Mouse (Mus musculus) thymus, adult 2 months (tissue): ENCODE results near the gene Selenoh. TPM values are rescaled to one million over a fixed set of nuclear protein-coding genes. Genes with fewer than 3 reads are reported as not detected.

ENCODE experiments used
- DNase-seq: peaks from one replicate; pipeline ENCODE4 v3.0.0; 2021
- H3K27ac ChIP-seq: fragments of 200-500 bp; 2 replicates; pipeline ENCODE4 v1.5.1; 2012; ENCODE audit warnings: low read length, control low read depth; ENCODE audit not compliant: control insufficient read depth, insufficient read depth
- H3K27me3 ChIP-seq: fragments of 200-500 bp; 2 replicates; pipeline ENCODE4 v1.6.1; 2012; ENCODE audit warnings: mild to moderate bottlenecking, low read length, moderate library complexity, mixed read lengths; ENCODE audit not compliant: control insufficient read depth, insufficient read depth
- H3K36me3 ChIP-seq: fragments of 200-500 bp; 2 replicates; pipeline ENCODE4 v1.6.1; 2012; ENCODE audit warnings: mild to moderate bottlenecking, low read length, moderate library complexity; ENCODE audit not compliant: control insufficient read depth, insufficient read depth
- H3K4me1 ChIP-seq: fragments of 200-500 bp; replicated peaks from 2 replicates; pipeline ENCODE4 v1.6.1; 2012; ENCODE audit warnings: low read length; ENCODE audit not compliant: control insufficient read depth, insufficient read depth
- H3K4me3 ChIP-seq: fragments of 200-500 bp; 2 replicates; pipeline ENCODE4 v1.5.1; 2012; ENCODE audit warnings: mild to moderate bottlenecking, low read length, control low read depth, moderate library complexity; ENCODE audit not compliant: control insufficient read depth, insufficient read depth
- CTCF ChIP-seq: fragments of 200-500 bp; IDR thresholded peaks from 2 replicates; pipeline ENCODE4 v1.5.1; 2012; ENCODE audit warnings: mild to moderate bottlenecking, control low read depth, low read length, moderate library complexity, borderline replicate concordance; ENCODE audit not compliant: control insufficient read depth, poor library complexity, insufficient read depth; ENCODE audit errors: extremely low read depth
- POLR2A ChIP-seq: fragments of 200-500 bp; IDR thresholded peaks from 2 replicates; pipeline ENCODE4 v1.6.1; 2012; ENCODE audit warnings: mild to moderate bottlenecking, low read length, control low read depth, moderate library complexity; ENCODE audit not compliant: control insufficient read depth, poor library complexity, insufficient read depth; ENCODE audit errors: extremely low read depth
- WGBS: fragments of 180-500 bp; shearing (Covaris S2); methylation state at CpG from one replicate; pipeline ENCODE4 v1.1.7; 2018; 5-methylcytosine and 5-hydroxymethylcytosine counted together
- polyA plus RNA-seq: library from polyadenylated mRNA; depleted of rRNA; stranded (reverse); fragments of >200 nt; gene quantifications from 2 replicates; pipeline ENCODE4 v1.2.3, GENCODE M21; 2012

Selenoh gene
- polyA plus RNA-seq, 1 experiment: 172 TPM

DNA sequence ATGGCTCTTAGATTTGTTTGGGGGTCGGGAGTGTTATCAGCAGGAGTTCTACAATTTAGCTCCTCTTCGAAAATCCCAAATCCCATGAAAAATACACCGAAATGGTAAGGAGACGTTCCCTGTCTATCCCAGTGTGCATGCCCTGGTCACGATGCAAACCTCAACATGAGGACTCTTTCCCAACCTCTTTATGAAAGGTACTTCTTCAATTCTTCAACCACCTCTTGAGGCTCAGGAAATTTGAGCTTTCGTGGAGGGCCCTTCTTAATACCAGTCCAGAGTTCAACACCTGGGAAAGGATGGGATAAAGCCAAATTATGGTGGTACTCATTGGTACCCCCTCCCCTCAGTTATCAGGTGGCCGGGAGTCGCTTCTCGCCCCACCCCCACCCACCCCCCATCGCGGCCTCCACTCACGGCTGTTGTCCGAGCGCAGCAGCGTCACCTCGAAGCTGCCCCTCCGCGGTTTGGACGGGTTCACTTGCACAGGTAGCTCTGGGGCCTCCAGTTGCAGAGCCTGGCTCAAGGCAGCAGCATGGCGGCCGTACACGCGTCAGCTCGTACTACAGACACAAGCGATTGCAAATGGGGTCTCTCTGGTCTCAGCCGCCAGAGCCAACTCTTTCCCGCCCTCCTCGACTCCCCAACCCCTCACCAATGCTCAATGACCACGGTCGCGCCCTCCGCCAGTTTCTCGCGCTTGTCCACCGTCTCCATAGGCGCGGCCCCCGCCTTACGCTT lies 572 bp downstream of the Selenoh start:
- no peaks in the 10 kb centered on the region for H3K27me3 ChIP-seq
- peak overlapping the region; percentile 98 for H3K4me3 ChIP-seq
- TF ChIP-seq POLR2A (no peak), CTCF (no peak)
- H3K27ac ChIP-seq: no peak overlapping the region
- WGBS: 6% methylated on average over 39 of the region's 39 CpGs
- H3K4me1 ChIP-seq: 0 out of 2 replicates have a peak, but pooled peaks cover 2% of the 10 kb centered on the region
- DNase-seq: no peak
- H3K36me3 ChIP-seq: peaks cover 4% of the 10 kb centered on the region; the same call in 1 of the 2 replicates

DNA sequence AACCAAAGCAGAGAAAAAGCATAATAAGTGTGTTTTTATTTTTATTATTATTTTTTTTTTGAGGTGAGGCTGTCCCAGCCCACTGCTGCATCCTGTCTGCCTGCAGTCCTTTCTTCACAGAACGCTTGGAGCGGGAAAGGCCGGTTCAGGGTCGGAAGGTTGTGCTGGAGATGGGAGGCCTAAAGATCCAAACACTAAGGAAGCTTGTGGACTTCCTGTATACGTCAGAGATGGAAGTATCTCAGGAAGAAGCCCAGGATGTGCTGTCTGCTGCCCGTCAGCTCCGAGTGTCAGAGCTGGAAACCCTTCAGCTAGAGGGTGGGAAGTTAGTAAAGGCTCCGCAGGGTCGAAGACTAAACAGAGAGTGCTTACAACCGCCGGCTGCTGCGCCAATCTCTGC lies 4.5 kb downstream of the Selenoh start:
- no peak for DNase-seq
- 87% methylated on average over 12 of the region's 12 CpGs for WGBS
- H3K4me3 ChIP-seq: no peak overlapping the region
- H3K4me1 ChIP-seq: 0 out of 2 replicates have a peak, but pooled peaks cover under 1% of the 10 kb centered on the region
- TF ChIP-seq CTCF: no peak
- no peaks in the 10 kb centered on the region for H3K36me3 ChIP-seq
- no peaks in the 10 kb centered on the region for H3K27me3 ChIP-seq
- no peak overlapping the region for H3K27ac ChIP-seq

DNA sequence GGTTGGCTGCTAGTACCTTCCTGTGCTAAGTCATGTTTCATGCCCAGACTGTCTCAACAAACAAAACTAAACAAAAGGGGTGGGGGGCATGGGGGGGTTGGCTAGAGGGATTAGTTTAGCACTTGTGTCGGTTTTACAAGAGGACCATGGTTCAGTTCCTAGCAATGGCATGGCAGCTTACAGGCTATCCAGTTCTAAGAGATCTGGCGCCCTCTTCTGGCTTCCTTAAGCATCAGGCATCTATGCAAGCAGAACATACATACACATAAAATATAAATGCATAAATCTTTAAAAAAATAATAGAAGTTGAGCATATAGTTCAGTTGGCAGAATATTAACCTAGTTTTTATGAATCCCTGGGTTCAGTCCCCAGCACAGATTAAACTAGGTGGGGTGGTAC lies 7.7 kb downstream of the Selenoh start:
- TF ChIP-seq POLR2A: no peak
- TF ChIP-seq CTCF: no peak
- Histone ChIP-seq H3K36me3 (no peaks in the 10 kb centered on the region), H3K4me3 (no peak overlapping the region), H3K4me1 (no peaks in the 10 kb centered on the region), H3K27ac (no peak overlapping the region), H3K27me3 (no peaks in the 10 kb centered on the region)
- 41% methylated on average over 2 of the region's 2 CpGs for WGBS
- peak; percentile 48 for DNase-seq

DNA sequence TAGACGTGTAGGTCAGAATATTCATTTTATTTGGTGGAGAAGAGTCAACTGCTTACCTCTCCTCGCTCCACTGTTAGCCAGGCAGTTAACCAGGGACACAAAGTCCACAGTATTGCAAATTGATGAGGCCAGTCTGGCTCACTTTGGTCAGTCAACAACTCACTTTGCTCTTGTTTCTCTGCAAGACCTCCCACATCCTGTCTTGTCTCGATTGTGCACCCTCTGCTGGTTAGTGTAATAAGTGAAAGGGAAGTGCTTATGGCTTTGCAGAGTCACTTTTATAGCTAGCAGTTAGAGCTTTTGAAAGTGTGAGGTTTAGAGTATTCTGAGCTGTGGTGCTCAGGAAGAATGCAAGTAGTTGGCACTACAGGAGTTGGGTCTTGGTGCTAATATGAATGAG lies 10.3 kb downstream of the Selenoh start:
- 57% methylated on average over 3 of the region's 3 CpGs for WGBS
- Histone ChIP-seq H3K4me1 (no peaks in the 10 kb centered on the region), H3K36me3 (no peaks in the 10 kb centered on the region), H3K4me3 (no peak overlapping the region), H3K27me3 (no peaks in the 10 kb centered on the region), H3K27ac (no peak overlapping the region)
- no peak for TF ChIP-seq CTCF
- TF ChIP-seq POLR2A: no peak
- peak; percentile 63 for DNase-seq

DNA sequence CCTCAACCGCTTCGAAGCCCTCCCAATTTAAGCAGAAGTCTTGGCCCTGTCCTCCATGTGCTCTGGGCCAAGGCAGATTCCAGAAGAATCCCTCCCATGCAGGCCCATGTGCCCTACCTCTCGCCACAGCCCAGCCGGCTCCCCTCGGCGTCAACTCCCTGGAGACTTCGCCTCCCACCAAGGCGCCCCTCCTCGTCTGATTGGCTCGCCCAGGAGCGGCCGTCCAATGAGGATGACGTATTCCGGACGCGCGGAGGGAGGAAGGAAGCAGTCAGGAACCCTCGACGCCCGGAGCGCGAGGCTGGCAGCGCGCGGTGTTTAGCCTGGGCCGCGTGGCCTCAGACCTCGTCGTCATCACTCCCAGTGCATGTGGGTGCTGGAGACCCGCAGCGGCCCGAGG lies 11.8 kb downstream of the Selenoh start, which contains the start of gene Btbd18:
Gene Btbd18 (plus strand): TSS at position 274 of the 400 bp plus-strand sequence.
- no peaks in the 10 kb centered on the region for H3K36me3 ChIP-seq
- no peak within 1 kb of the TSS for H3K27ac ChIP-seq
- H3K4me1 ChIP-seq: no peaks in the 10 kb centered on the region
- H3K27me3 ChIP-seq: no peaks in the 10 kb centered on the region
- 96% methylated on average over 32 of the region's 32 CpGs for WGBS
- DNase-seq: no peak
- TF ChIP-seq POLR2A (no peak), CTCF (no peak)
- no peak within 1 kb of the TSS for H3K4me3 ChIP-seq

DNA sequence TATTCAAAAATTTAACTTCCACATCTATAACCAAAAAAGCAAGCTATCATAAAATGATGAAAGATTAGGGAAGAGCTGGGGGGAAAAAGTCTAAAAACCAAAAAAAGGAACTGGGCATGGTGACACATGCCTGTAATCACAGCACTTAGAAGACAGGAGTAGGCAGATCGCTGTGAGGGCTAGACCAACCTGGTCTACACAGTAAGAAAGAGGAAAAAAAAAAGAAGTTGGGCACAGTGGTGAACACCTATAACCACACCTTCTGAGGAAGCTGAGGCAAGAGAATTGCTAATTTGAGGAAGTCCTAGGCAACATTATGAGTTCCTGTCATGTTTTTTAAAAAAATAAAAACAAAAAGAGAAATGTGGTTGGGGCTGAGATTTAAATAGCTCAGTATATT lies 14.7 kb downstream of the Selenoh start:
- no peak for TF ChIP-seq POLR2A
- TF ChIP-seq CTCF: no peak
- Histone ChIP-seq H3K36me3 (no peaks in the 10 kb centered on the region), H3K4me3 (no peak overlapping the region), H3K27ac (no peak overlapping the region), H3K27me3 (no peaks in the 10 kb centered on the region), H3K4me1 (no peaks in the 10 kb centered on the region)
- DNase-seq: no peak
- 3% methylated on average over 1 of the region's 1 CpGs for WGBS

DNA sequence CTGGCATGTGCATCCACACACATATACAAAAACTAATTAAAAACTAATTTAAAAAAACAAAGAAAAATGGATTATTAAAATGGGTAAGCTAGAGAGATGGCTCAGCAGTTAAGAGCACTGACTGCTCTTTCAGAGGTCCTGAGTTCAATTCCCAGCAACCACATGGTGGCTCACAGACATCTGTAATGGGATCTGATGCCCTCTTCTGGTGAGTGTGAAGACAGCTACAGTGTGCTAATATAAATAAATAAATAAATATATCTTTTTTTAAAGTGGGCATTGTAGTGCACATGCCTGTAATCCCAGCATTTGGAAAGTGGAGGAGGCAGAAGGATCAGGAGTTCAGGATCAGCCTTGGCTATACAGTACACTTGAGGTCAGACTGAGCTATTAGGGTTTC lies 17.2 kb downstream of the Selenoh start:
- Histone ChIP-seq H3K36me3 (no peaks in the 10 kb centered on the region), H3K4me3 (no peak overlapping the region), H3K27me3 (no peaks in the 10 kb centered on the region; the same call in 1 of the 2 replicates), H3K27ac (no peak overlapping the region), H3K4me1 (no peaks in the 10 kb centered on the region)
- no peak for DNase-seq
- TF ChIP-seq POLR2A: no peak
- TF ChIP-seq CTCF: no peak
